Mouse (Mus musculus) olfactory bulb, adult 2 months (tissue): Measurements from ENCODE around the gene Calcoco1. TPM values are rescaled to one million over a fixed set of nuclear protein-coding genes. Genes with fewer than 3 reads are reported as not detected.

ENCODE experiments used
- H3K27ac ChIP-seq: fragments of 200-500 bp; 2 replicates; pipeline ENCODE4 v1.5.1; 2012; ENCODE audit warnings: low read depth, low read length; ENCODE audit not compliant: insufficient read depth
- H3K4me1 ChIP-seq: fragments of 200-500 bp; 2 replicates; pipeline ENCODE4 v1.6.1; 2012; ENCODE audit warnings: low read length; ENCODE audit not compliant: control insufficient read depth, insufficient read depth
- H3K4me3 ChIP-seq: fragments of 200-500 bp; 2 replicates; pipeline ENCODE4 v1.5.1; 2012; ENCODE audit warnings: mild to moderate bottlenecking, low read depth, low read length, moderate library complexity; ENCODE audit not compliant: insufficient read depth
- CTCF ChIP-seq: fragments of 200-500 bp; IDR thresholded peaks from 2 replicates; pipeline ENCODE4 v1.5.1; 2012; ENCODE audit warnings: low read depth, mild to moderate bottlenecking, low read length, moderate library complexity; ENCODE audit not compliant: insufficient read depth
- POLR2A ChIP-seq: fragments of 200-500 bp; IDR thresholded peaks from 2 replicates; pipeline ENCODE4 v1.6.1; 2012; ENCODE audit warnings: mild to moderate bottlenecking, low read depth, low read length, moderate library complexity; ENCODE audit not compliant: insufficient read depth
- WGBS: fragments of 180-500 bp; shearing (Covaris S2); methylation state at CpG from one replicate; pipeline ENCODE4 v1.1.7; 2018; 5-methylcytosine and 5-hydroxymethylcytosine counted together
- polyA plus RNA-seq: library from polyadenylated mRNA; stranded (reverse); fragments of >200 nt; gene quantifications from 2 replicates; pipeline ENCODE4 v1.2.4, GENCODE M21; 2012; ENCODE audit warnings: low replicate concordance; ENCODE audit not compliant: missing spikeins, insufficient read depth, insufficient read length

The Calcoco1 gene
- polyA plus RNA-seq: not detected in 2 replicates

GRCm38 (mm10) chr15:102721980-102722475 is at the start of gene Calcoco1:
Calcoco1 (minus strand) TSS chr15:102722178.
- TF ChIP-seq POLR2A: 0 out of 2 replicates have a peak, but pooled peaks have one; percentile 37
- peak; percentile 15; the same call in 1 of the 2 replicates for TF ChIP-seq CTCF
- H3K27ac ChIP-seq: peak within 1 kb of the TSS; percentile 19; the same call in 1 of the 2 replicates
- under 1% methylated on average over 27 of the region's 27 CpGs for WGBS
- H3K4me1 ChIP-seq: peaks cover 4% of the 10 kb centered on the region; the same call in 1 of the 2 replicates
- H3K4me3 ChIP-seq: peak within 1 kb of the TSS; percentile 95

- Histone ChIP-seq H3K4me1 (peaks cover 3% of the 10 kb centered on the region; the same call in 1 of the 2 replicates), H3K4me3 (no peak overlapping the region), H3K27ac (no peak overlapping the region)
- 41% methylated on average over 7 of the region's 7 CpGs for WGBS
- TF ChIP-seq POLR2A (no peak), CTCF (no peak)
Observed at GRCm38 (mm10) chr15:102770866-102771265, 48.9 kb upstream of the Calcoco1 start.

GRCm38 (mm10) chr15:102765207-102765606 is 43.2 kb upstream of the Calcoco1 start:
- TF ChIP-seq POLR2A (no peak), CTCF (no peak)
- WGBS: 58% methylated on average over 2 of the region's 2 CpGs
- H3K4me1 ChIP-seq: no peaks in the 10 kb centered on the region
- no peak overlapping the region for H3K27ac ChIP-seq
- H3K4me3 ChIP-seq: no peak overlapping the region

GRCm38 (mm10) chr15:102761745-102762378 is 39.9 kb upstream of the Calcoco1 start:
- Histone ChIP-seq H3K27ac (no peak overlapping the region), H3K4me3 (no peak overlapping the region), H3K4me1 (no peaks in the 10 kb centered on the region)
- TF ChIP-seq CTCF (peak; percentile 65), POLR2A (no peak)
- WGBS: 13% methylated on average over 7 of the region's 7 CpGs

- H3K4me3 ChIP-seq: no peak overlapping the region
- no peak for TF ChIP-seq CTCF
- H3K27ac ChIP-seq: no peak overlapping the region
- H3K4me1 ChIP-seq: 0 out of 2 replicates have a peak, but pooled peaks cover 3% of the 10 kb centered on the region
- 97% methylated on average over 1 of the region's 1 CpGs for WGBS
Observed at GRCm38 (mm10) chr15:102757686-102758085, 35.7 kb upstream of the Calcoco1 start.

- peaks cover 6% of the 10 kb centered on the region for H3K4me1 ChIP-seq
- TF ChIP-seq POLR2A (no peak), CTCF (no peak)
- 83% methylated on average over 5 of the region's 5 CpGs for whole genome bisulfite sequencing
- H3K4me3 ChIP-seq: no peak overlapping the region
- no peak overlapping the region for H3K27ac ChIP-seq
Observed at GRCm38 (mm10) chr15:102755053-102755452, 33.1 kb upstream of the Calcoco1 start.

GRCm38 (mm10) chr15:102754361-102754760 is 32.4 kb upstream of the Calcoco1 start:
- 64% methylated on average over 7 of the region's 7 CpGs for WGBS
- H3K27ac ChIP-seq: no peak overlapping the region
- TF ChIP-seq POLR2A: no peak
- H3K4me1 ChIP-seq: peaks cover 6% of the 10 kb centered on the region
- H3K4me3 ChIP-seq: no peak overlapping the region

- no peak overlapping the region for H3K4me3 ChIP-seq
- TF ChIP-seq POLR2A (no peak), CTCF (peak; percentile 58; the same call in 1 of the 2 replicates)
- 12% methylated on average over 13 of the region's 13 CpGs for WGBS
- H3K27ac ChIP-seq: no peak overlapping the region
- peaks cover 6% of the 10 kb centered on the region for H3K4me1 ChIP-seq
Observed at GRCm38 (mm10) chr15:102753170-102753569, 31.2 kb upstream of the Calcoco1 start.

GRCm38 (mm10) chr15:102752164-102752563 is 30.2 kb upstream of the Calcoco1 start:
- no peak overlapping the region for H3K4me3 ChIP-seq
- 89% methylated on average over 1 of the region's 1 CpGs for WGBS
- TF ChIP-seq POLR2A (no peak), CTCF (no peak)
- no peak overlapping the region for H3K27ac ChIP-seq
- H3K4me1 ChIP-seq: peaks cover 9% of the 10 kb centered on the region

GRCm38 (mm10) chr15:102750241-102750640 is 28.3 kb upstream of the Calcoco1 start:
- no peak overlapping the region for H3K27ac ChIP-seq
- no peak overlapping the region for H3K4me3 ChIP-seq
- TF ChIP-seq CTCF (no peak), POLR2A (no peak)
- 39% methylated on average over 5 of the region's 5 CpGs for WGBS
- H3K4me1 ChIP-seq: peaks cover 18% of the 10 kb centered on the region
